Mouse (Mus musculus): Measurements from ENCODE around the gene Invs. TPM values are rescaled to one million over a fixed set of nuclear protein-coding genes. Genes with fewer than 3 reads are reported as not detected.

Invs gene
- total RNA-seq (2023): 11.2 TPM

DNA sequence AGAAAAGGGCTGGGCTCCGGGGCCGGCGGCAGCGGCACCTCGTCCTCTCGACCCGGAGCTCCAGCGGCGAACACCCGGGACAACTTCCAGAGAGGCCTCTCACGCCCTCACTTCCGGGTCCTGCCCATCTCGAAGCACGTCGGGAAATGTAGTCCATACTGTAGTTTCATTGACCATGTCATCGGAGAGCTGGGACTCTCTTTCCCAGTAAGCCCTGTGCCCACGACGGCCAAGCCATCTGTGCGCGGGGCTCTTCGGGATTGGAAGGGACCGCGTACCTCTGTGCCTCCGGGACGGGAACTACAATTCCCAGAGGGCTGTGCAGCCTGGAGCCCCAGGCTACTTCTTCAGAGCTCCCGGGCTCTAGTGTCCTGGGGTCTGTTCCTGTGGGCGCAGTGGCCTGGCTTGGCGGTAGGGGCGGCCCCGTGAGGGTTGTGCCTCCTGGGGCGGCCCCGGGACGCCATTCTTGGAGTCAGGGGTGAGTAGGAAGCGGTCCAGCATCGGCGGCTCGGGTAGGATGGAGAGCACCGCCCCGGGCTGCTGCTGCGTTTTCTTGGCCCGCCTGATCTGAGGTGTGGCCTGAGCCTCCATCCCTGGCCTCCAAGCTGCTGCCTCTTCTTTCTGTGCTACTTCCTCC, at the start of gene Invs, which contains the start of gene Erp44:
Invs (plus strand) TSS at position 263 of the 637 bp plus-strand sequence.
Erp44 (minus strand) TSS at position 61 of the 637 bp plus-strand sequence.

DNA sequence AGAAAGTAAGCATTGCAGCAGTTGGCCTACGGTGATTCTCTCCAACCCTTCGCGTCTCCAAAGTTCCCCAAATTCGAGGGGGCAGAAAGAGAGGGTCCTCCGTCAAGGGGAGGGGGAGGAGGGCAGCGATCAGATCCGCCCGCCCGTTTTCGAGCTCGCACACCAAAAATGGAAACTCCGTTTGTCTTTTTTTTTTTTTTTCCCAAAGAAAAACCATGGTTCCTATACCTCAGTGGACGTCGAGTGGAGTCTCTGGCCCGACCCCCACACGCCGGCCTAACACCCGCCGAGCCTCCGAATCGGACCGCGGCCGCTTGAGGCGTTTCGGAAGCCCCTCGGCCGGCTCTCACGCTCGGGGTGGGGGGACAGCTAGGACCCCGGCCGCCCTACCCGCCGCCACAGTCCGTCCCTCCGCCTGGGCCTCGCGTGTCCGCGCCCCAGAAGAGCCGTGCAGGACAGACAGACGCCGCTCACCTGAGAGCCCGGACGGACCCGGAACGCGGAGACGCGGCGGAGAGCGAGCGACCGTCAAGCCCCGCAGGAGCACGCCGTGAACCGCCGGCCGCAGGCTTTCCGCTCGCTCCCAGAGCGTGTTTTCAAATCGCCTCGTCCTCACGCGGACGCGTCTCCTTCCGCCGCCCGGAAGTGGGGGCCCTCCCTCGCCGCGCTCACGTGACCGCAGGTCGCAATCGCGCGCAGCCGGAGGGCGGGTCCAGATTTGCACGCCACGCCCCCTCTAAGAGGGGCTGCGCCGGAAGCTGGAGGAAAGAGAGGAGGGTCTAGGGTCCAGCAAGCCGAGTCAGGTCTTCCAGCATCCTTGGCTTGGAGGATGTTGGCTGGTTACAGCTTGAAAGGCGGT, 193.5 kb downstream of the Invs start, which contains the start of gene Tex10:
Tex10 (minus strand) TSS at position 668 of the 859 bp plus-strand sequence.

Other genes starting within 250 kb of the Invs start
- 144 TPM for gene Nr4a3, start 234.6 kb upstream of the Invs start, total RNA-seq (2023)
- 20.8 TPM for gene Stx17, start 154.8 kb upstream of the Invs start, total RNA-seq (2023)
- 44.4 TPM for gene Erp44, start 202 bp upstream of the Invs start, total RNA-seq (2023)
- gene Tex10, start 193.7 kb downstream of the Invs start, total RNA-seq (2023): 87.4 TPM

Measured in CD4-positive naive resting alpha-beta T cell, adult 76 days (primary cell).